Mouse (Mus musculus) right cerebral cortex, postnatal 4 days (tissue): Measurements from ENCODE around the gene Muc13.

Experiments
- DNase-seq: peaks from one replicate; pipeline ENCODE4 v3.0.0-alpha.2; 2022

The Muc13 gene

GRCm38 (mm10) chr16:33770778-33771454 lies 22.9 kb upstream of the Muc13 start:
- DNase-seq, result no peak

DNA sequence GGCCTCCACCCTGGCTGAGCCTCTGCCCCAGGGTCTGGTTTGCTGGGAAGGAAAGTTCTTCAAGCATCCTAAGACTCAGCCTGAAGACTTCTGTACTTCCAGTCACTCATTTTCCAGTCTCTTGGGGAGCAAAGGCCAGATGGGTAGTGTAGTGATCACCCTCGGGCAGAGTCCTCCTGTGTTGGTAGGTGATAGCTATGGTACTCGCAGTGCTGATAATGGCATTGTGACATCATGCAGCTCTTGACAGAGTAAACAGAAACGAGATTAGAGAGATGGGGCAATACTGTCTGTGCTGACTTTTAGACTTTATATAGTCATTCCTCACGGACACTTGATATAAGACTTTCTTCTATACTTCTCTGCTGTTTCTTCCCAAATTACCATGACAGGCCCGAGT lies 21.0 kb upstream of the Muc13 start:
- no peak for DNase-seq

DNA sequence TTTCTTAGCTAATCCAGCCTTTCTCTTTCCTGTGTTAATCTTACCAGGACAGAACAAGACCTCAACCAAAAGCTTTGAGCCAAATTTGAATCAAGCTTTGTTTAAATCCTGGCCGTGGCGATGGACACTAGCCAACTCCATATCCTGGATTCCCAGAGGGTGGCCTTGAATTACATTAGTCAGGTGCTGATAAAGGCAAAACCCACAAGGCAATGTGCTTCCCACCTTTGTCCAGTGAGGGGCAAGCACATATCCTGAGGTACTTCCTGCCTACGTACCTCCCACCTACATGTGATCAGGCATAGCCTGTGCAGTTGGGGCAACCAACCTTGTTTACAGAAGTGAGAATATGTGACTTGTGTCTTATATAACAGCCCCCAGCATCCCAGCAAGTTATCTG lies 18.9 kb upstream of the Muc13 start:
- no peak for DNase-seq

DNA sequence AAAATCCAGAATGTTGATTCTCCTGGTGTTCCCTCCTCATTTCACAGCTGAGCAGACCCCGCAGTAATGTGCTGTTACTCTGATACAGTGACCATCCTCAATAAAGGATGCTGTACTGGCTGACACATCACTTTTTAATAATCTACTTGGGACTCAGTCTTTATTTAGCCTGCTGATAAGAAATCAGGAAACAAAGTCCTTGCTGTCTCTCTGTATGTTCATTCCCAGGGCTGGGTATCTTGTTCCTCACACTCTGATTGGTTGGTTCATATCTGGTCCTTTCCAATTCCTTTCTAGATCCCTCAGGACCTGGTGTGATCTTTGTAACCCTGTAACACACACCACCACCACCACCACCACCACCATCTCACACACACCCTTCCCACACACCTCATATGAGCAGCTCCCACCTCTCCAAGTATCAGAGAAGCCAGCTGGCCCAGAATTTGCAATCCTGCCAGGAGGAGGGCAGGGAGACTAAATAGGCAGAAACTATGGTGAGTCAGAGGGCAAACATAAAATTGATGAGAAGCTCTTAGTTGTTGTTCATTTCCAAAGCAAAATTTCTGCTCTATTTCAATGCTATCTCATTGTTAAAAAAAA lies 18.0 kb upstream of the Muc13 start:
- no peak for DNase-seq

DNA sequence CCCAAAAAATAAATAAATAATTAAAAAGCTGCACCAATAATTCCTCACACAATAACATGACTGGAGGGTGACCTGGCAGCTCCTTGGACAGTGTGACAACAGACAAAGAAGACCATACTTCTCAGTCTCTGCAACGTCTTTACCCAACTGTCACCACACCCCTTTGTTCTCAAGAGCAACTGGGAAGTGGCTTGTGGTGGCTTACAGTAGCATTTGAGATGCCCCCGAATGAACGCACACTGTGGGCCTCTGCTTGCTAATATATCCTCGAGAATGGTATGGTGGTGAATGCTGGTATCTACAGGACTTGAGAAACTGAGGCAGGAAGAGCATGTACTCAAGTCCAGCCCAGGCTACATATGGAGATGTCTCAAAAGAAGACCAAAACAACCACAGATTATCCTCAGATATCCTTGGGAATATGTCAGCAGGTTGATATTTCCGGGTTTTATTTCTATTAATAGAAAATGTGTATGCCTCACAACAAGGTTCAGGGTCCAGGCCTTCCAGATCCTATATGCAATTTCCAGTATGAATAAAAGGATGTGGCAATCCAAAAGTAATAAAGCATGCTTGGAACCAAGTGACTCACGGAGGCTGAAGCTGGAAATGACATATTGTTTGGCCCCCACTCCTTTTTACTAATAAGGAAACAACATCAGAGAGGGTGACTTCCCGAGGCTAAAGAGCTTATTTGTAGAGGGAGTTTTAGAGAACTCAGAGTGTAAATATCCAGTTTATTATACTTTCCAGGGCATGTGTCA lies 16.9 kb upstream of the Muc13 start:
- no peak for DNase-seq

DNA sequence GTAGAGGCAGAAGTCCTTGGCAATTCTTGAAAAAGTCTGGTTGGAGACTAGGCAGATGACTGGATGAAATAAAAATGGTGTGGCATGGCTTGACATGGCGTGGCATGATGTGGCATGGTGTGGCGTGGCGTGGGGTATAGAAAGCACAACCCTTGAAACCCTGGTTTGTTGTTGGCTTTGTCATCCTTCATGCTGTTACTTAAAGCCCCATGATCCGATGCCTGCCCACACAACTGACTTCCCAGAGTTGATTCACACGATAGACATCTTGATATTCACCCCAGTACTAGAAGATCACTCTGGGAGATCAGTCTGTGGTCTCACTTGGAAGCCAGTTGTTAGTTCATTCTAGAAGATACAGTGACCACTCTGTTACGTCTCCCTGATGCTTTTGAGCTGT lies 16.2 kb upstream of the Muc13 start:
- DNase-seq, result no peak

DNA sequence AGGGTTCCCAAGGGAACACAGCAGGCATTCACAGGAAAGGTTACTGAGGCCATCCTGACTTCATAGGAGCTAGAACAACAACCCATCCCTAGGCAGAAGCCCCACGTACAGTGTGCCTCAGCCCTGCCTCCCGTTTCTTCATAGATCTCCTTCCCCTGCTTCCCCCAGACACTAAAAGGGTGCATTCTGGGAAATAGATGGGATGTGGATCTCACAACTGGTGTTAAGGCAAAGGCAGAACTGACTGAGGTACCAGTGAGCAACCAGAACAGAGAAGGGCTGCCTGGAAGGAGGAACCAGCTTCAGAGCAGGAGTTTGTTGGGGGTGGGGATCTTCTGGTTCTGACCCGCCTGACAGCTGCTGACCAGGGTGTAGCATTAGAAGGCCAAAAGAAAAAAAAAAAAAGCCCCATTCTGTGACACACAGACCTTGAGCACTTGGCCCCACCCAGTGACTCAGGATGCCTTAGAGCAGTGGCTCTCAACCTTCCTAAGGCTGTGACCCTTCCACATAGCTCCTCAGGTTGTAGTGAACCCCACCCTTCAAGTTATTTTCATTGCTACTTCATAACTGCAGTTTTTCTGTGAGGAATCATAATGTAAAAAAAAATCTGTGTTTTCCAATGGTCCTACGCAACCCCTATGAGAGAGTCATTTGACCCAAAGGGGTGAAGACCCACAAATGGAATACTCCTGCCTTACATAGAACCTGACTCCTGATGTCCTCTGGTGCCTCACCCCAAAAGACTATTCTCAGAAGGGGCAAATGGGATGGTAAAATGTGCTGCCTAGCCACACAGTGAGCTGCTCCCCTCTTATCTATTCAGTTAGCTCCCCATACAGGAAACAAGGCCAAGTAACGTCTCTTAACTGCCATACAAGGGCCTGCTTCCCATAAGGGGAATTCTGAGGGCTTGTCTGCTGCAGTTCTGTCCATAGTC lies 11.8 kb upstream of the Muc13 start:
- DNase-seq, result no peak

- DNase-seq, result no peak
These were observed 11.1 kb upstream of the Muc13 start for GRCm38 (mm10) chr16:33782729-33783091.

GRCm38 (mm10) chr16:33784547-33784946 lies 9.3 kb upstream of the Muc13 start:
- no peak for DNase-seq

DNA sequence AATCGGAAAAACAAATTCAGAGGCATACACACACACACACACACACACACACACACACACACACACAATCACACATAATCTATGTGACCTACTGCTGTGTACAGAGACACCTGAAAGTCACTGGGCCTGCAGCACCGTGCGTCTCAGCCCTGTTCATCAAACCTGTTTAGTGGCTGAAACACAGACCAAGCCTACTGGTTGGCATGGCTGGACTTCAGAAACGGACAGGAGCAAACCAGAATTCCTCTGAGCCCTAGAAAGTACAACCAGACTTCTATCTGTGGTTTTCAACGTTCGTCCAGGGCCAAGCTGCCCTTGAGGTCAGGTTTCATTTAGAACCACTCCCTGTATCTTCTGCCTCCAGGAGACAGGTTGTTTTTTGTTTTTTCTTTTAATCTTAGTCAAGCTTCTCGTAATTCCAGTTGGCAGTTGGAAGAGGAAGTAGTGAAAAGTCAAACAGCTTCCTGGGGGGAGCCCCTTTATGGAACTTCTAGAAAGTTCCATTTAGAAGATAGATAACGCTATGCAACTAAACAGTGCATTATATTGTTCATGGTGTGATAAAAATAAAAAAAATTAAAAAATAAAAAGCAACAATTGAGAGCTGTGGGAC lies 8.6 kb upstream of the Muc13 start:
- no peak for DNase-seq

DNA sequence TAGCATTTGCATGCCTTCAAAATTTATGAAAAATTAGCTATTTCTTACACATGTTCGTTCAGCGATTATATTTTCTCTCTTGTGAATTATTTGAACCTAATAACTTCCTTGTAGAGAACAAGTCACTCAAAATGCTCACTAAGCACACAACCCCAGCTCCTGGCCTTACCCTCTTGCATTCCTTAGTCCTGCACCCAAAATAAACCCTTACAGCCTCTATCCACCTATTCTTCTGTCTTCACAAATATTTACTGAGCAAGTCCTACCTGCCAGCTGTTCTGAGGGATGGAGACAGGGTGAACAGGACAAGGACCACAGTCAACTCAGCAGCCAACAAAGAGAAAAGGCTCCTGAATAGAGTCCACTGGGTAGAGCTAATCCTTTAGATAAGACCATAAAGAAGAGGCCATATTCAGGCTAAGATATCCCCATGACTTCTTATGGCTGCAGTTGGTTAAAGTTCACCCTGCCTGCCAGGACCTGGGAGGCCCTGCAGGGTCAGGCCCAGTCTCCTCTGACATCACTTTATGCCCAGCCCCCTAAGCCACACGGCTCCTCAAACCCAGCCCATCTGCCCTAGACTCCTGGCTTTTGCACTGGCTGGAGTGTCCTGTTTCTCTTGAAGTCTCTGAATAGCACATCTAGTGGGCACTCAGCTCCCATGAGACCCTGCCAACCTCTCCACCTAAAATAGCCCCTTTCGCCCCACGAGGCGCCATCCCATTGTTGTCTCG lies 7.0 kb upstream of the Muc13 start:
- no peak for DNase-seq

DNA sequence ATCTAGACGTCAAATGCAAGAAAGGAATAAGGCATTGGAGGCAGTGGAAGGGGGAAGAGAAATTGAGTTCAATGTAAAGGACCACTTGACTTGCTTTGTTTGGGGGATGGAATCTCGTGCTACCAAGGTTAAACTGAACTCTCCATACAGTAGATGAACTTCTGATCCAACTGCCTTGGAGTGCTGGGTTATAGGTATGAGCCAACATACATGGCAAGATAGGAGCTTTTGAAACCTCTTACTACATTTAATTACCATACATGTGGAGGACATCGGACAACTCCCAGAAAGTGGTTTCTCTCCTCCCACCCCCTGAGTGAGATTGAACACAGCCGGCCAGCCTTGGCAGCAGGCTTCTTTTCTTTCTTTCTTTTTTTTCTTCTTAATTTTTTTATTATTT lies 1.3 kb downstream of the Muc13 start:
- no peak for DNase-seq

GRCm38 (mm10) chr16:33795887-33796286 lies 2.0 kb downstream of the Muc13 start:
- no peak for DNase-seq

DNA sequence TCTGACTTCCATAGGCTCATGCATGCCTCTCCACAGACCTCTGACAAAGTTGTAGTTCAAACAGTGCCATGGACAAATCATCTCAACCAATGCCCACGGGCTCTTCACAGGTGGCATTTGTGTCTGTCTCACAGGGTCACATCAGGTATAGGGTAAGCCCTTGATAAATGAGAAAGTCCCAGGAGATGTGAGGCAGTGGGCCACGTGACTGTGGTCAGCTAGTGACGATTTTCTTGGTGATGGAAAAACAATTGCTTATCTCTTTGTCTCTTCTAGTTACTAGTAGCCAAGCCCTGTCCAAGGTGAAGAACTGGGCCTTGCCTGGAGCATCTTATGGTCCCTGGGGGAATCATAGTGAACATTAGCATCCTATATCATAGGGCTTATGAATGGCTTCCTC lies 2.9 kb downstream of the Muc13 start:
- no peak for DNase-seq

- DNase-seq, result peak; percentile 73
These were observed 4.0 kb downstream of the Muc13 start for GRCm38 (mm10) chr16:33797860-33798259.

DNA sequence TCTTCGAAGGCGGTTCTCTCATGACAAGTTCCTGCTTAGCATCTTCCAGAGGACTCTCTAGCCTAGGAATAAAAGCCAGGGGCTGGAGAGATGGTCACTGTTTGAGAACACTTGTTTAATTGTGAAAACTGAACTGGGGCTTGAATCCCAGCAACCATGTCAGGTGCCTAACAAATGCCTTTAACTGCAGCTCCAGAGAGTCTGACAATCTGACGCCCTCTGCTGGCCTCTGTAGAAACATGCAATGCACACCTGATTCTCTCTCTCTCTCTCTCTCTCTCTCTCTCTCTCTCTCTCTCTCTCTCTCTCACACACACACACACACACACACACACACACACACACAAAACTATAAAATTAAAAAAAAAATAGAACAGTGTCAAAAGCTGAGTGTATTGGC lies 16.2 kb downstream of the Muc13 start:
- no peak for DNase-seq

- DNase-seq, result no peak
These were observed 24.8 kb downstream of the Muc13 start for GRCm38 (mm10) chr16:33818413-33819165.

DNA sequence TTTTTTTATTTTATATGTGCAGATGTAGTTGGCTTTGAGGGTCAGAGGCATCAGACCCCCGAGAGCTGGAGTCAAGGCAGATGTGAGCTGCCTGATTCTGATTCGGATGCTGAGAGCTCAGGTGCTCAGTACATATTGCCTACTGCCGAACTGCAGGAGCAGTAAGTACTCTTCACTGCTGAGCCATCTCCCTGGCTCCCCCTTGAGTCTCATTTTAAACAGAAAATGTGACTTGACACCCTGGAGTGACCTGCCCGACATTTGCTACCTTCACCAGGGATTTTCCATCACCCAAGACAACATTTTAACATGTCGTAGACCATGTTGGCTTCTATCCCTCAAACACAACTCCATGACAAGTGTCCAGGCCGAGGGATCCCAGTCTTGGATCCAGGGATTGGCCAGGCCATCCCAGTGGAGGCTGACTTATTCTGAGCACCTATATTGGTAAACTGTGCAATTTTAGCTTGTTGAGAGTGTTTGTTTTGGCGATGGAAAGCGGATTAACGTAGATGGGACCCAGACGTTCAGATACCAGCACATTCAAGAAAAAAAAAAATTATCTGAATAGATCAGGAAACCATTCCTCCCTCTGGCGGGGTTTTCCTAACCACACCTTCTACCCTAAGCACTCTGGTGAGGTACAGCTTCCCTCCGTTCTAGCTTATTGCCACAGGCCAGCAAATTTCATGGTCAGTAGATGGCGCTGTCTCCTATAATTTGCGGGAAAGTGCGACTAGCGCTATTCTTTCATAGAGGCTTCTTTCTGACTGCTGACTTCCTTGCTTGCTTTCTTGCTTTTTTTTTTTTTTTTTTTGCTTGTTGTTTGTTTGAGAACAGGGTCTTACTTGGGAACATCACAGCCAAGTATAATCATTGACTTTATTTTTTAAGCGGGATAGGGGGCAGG lies 26.7 kb downstream of the Muc13 start:
- DNase-seq, result peak; percentile 93

- DNase-seq, result no peak
These were observed 30.8 kb downstream of the Muc13 start for GRCm38 (mm10) chr16:33824603-33825002.

DNA sequence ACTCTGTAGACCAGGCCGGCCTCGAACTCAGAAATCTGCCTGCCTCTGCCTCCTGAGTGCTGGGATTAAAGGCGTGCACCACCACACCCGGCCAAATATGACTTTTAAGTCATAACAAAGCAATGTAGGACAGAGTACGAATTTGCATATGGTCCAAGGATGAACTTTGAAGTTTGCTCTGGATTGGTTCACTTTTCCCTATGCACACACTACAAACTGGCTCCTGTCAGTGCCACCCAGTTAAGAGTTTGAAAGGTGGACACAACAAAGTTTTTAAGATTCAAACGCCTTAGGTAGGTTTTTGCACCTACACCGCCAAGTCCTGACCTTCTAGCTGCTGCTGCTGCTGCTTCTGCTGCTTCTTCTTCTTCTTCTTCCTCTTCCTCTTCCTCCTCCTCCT lies 34.7 kb downstream of the Muc13 start:
- DNase-seq, result no peak
